Mouse (Mus musculus): ENCODE data around the gene Gm21915. TPM values are rescaled to one million over a fixed set of nuclear protein-coding genes. Genes with fewer than 3 reads are reported as not detected.

The Gm21915 gene
- not detected in 2 replicates for polyA plus RNA-seq (2012; rRNA removed; ENCODE audit: low replicate concordance)

DNA sequence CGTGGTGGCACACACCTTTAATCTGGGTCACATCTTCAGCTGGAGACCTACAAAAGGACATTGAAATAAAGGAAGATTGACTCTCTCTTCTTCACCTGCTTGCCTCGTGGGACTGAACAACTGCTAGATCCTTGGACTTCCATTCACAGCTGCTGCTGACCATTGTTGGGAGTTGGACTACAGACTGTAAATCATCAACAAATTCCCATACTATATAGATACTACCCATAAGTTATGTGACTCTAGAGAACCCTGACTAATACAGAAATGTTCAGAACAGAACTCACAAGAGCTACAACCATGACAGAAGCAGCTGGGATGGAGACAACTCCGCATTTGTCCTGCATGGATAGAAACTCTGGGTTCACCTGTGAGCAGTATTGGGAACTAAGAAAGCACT, at the start of gene Gm21915:
Gene Gm21915, plus strand, starts transcription at position 301 of the 400 bp plus-strand sequence.

DNA sequence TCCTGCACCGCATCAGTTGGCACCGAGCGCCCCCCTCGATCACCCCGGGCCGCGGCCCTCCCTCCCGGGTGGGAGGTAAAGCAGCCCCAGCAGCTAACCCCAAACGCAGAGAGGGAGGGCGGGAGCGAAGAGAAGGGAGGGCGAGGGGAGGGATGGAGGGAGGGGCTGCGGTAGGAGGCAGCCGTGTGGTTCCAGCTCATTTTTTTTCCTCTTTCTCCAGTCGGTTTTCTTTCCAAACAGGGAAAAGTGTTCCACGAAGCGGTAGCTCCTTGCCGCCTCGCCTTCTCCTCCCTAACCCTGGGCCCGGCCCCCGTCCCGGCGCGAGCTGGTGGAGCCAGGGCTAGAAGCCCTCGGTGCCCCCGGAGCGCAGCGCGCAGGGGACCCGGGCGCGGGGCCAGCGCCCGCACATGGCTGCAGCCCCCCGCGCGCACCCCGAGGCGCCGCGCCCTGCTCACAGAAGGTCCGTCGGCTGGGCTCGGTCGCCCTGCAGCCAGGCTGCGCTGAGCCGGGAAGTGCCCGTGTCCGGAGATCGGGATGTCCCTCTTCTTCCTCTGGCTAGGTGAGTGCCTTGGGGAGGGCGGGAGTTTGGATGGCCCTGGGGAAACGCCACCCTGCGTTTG, 15.5 kb downstream of the Gm21915 start, which contains the start of gene Clmp:
Gene Clmp, plus strand, starts transcription at position 162 of the 620 bp plus-strand sequence.

Other genes starting within 250 kb of the Gm21915 start
- gene Gramd1b, start 139.2 kb upstream of the Gm21915 start, polyA plus RNA-seq (2012; rRNA removed; ENCODE audit: low replicate concordance), result 19.1 and 22.9 TPM in 2 replicates
- gene Clmp, start 15.3 kb downstream of the Gm21915 start, polyA plus RNA-seq (2012; rRNA removed; ENCODE audit: low replicate concordance), result 23.1 and 104 TPM in 2 replicates
- gene Hspa8, start 130.4 kb downstream of the Gm21915 start, polyA plus RNA-seq (2012; rRNA removed; ENCODE audit: low replicate concordance), result 1,433 and 2,625 TPM in 2 replicates
- not detected in 2 replicates for gene Bsx, start 203.5 kb downstream of the Gm21915 start, polyA plus RNA-seq (2012; rRNA removed; ENCODE audit: low replicate concordance)

Measured in mammary gland, adult 2 months (tissue).